Mouse (Mus musculus): ENCODE results near the gene Alkbh1.
A peak's percentile ranks its signal among the peaks of the same experiment; 100 is the strongest.
"Not testable (repeated sequence)": the region's sequence is repeated elsewhere in the genome, so short reads cannot be mapped to it uniquely, and the experiment has no call there.

Alkbh1 gene

DNA sequence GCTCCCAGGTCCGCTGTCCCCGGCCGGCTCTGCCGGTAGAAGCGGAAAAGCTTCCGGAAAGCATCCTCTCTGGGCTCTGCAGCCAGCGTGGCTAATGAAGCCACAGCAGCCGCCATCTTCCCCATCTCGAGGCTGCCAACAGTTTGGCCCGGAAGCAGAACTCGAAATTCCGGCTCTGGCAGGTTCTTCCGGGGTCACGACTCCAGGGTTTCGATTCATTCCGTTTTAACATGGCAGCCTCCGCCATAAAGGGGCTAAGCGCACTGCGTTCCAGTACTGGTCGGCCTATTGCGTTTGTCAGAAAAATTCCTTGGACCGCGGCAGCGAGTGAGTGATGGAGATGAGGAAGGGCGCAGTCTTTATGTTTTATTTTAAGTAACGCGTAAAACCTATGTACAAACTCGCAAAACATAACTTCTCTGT, at the start of gene Alkbh1, which contains the start of gene Slirp:
TSS of gene Alkbh1 (minus strand) at position 318 of the 423 bp plus-strand sequence.
TSS of gene Slirp (plus strand) at position 197 of the 423 bp plus-strand sequence.
- DNase-seq: peak; percentile 96

DNA sequence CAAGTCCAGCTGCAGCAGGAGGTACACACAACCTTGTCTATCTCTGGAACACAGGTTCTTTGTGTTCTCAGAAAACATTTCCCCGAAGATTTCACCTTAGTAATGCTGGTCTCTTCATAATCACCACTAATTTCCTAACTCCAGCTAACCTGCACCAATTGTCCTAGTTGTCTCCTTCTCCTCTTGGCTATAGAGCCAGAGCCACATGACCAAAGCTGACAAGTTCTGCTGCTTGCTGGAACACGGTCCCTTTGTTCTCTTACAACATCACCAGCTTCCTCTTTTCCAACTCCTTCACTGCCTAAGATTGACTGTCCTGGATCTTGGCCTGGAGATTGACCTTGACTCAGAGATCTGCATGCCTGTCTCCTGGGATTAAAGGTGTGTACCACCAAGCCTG, 44.9 kb upstream of the Alkbh1 start:
- not testable (repeated sequence) for DNase-seq

DNA sequence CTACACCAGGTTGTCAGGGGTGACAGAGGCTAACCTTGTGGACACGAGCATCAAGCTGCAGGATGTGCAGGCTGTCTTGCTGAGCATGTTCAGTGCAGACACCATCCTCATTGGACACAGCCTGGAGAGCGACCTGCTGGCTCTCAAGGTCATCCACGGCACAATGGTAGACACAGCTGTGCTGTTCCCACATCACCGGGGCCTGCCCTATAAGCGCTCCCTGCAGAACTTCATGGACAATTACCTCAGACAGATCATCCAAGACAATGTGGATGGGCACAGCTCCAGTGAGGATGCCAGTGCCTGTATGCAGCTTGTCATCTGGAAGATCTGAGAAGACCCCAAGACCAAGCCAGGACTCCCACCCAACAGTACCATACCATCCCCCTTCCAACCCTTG, 38.7 kb upstream of the Alkbh1 start:
- DNase-seq: not testable (repeated sequence)

DNA sequence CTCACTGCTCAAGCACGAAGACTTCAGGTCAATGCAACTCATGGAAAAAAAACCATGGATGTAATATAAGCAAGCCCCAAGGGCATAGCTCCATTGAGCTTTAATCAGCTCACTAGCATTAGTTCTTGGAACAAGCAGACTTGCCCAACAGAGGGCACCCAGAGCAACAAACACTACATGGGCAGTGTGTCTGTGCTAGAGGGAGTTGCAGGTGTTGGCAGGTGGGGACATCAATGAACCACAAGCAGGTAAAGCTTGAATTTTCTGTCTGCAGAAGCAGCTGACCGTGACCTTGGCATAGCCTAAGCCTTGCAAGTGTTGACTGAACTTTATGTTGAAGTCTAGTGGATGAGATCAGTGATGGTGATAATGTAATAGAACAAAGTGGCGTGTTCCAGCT, 30.9 kb upstream of the Alkbh1 start:
- DNase-seq: no peak

DNA sequence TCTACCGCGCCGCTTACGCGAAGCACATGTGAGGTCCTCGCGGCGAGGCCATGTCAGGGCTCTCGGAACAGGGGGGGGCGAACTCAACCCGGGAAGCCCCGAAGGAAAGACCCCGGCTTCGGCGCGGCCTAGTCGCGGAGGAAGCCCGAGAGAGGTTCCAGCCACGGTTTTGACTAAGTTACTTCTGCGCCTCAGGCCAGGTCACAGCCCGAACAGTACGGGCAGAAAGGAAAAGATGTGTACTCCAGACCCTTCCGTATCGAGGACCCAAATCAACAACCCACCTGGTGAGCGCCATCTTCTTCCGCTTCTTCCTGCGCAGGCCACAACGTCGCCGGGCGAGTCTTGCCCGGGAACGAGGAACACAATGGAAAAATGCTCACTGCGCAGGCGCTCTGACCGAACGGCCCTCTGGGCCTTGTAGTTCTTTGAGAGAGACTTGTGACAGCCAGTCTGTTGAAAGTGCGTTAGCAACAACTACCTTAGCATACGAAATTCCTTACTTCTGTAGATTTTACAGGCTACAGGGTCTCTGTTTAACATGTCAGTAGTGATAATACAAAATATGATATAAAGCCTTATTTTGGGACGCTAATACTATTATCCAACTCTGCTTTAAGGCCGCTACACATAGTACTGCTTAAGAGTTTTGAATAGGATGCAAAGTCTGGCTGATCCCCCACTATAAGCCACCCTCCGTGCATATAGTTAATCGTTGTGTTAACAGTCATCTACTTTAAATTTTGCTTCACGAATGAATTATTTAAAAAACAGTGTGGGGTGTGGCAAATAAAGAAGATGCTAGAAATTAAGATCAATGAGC, 28.4 kb upstream of the Alkbh1 start, which contains the start of gene Snw1:
TSS of gene Snw1 (minus strand) at position 311 of the 823 bp plus-strand sequence.
- peak; percentile 96 for DNase-seq

DNA sequence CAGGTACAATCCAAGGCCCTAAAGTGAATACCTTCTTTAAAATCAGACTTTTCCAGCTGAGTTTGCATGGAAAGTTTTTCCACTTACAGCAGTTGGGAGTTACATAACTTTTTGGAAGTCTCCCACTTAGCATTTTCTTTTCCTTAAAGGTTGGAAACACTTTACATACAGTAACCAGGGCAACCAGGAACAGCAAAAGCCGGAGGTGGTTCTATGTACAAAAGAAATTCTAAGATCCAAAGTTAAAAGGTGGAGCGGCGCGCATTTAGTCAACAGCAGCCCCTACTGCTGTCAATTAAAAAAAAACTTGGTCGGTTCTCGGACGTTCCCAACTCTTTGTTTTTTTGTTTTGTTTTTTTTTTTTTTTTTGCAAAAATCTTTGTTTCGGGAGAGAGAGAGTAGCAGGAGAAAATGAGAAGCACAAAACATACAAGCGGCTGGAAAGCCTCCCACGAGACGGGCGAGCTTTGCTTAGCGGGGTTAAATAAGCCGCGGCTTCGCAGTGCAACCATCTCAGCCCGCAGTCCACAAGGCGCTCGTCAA, 27.7 kb upstream of the Alkbh1 start:
- DNase-seq: peak; percentile 43

DNA sequence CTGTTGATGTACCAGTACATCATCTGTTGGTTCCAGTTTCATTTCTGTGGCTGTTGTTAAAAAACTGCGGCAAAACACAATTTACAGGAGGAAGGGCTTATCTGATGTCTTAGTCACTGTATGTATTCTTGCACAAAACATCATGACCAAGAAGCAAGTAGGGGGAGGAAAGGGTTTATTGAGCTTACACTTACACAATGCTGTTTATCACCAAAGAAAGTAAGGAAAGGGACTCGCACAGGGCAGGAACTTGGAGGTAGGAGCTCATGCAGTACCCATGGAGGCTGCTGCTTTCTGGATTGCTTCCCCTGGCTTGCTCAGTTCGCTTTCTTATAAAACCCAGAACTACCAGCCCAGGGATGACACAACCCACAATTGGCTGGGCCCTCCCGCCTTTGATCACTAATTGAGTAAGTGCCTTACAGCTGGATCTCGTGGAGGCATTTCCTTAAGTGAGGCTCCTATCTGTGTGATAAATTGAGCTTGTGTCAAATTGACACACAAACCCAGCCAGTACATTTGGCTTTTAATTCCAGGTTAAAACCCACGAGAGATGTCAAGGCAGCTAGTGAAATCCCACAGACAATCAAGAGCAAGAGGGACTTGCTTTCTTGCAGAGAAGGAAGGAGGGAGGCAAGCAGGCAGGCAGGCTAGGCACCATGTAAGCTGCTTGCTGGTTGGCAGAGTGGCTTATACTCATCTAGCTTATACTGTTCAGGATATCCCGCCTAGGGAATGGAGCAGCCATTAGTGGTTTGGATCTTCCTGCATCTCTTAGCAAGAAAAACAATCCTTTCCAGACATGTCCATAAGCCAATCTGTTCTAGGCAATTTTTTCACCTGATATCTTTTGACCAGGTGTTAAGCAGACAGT, 26.7 kb upstream of the Alkbh1 start:
- DNase-seq: no peak

DNA sequence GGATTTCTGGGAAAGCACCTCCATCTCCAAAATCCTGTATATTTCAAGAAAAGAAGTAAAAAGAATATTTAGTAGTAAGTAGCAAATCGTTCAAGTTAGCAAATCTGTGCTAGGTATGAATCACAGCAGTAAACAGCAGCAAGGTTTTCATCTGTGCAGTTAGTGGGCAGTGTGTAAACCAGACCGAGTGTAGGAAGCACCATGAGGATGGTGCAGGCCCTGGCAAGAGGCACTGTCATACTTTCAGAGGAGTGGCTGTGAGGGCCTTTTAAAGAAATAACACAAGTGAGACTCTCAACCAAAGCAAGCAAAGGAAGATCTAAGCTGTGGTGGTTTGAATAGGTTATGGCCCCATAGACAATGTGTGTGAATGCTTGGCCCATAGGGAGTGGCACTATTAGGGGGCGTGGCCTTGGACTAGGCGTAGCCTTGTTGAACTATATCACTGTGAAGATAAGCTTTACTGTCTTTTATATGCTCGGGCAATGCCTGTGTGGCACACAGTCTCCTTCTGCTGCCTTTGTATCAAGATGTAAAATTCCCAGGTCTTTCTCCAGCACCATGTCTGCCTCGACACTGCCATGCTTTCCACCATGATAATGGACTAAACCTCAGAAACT, 21.0 kb upstream of the Alkbh1 start:
- no peak for DNase-seq

DNA sequence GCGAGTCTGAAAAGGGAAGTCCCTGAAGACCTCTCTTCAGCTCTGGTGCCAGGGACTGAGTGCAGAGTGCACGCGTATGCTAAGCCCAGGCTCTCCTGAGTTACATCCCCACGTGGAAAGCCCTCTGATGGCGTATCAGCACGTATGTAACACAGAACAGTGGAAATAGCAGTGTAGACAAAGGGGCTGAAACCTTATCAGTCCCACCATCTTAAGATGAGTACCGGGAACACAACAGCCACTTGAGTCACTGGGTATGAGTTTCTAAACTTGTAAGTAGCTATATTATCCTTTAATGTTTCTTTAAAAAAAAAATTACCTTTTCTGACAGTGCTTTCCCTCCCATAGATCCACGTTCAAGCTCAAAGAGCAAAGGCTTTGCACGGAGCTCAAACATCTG, 5.6 kb upstream of the Alkbh1 start:
- DNase-seq: no peak

DNA sequence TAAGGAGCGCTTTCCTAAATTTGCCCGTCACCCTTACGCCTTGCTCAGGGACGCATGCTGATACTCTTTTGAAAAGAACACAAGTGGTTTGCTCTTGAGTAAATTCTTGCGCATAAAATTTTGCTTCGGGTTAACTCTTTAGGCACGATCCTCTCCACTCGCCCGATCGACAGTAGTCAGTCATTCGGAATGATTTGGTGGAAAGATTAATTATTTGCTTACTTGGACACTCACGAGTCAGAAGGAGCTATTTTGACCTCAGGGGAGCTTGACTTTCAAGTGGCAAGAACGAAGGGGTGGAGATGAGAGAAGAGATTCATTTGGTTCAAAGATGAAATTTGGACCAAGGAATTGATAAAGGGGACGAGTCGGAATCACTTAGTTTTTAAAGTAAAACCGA, 394 bp upstream of the Alkbh1 start:
- peak; percentile 16 for DNase-seq

DNA sequence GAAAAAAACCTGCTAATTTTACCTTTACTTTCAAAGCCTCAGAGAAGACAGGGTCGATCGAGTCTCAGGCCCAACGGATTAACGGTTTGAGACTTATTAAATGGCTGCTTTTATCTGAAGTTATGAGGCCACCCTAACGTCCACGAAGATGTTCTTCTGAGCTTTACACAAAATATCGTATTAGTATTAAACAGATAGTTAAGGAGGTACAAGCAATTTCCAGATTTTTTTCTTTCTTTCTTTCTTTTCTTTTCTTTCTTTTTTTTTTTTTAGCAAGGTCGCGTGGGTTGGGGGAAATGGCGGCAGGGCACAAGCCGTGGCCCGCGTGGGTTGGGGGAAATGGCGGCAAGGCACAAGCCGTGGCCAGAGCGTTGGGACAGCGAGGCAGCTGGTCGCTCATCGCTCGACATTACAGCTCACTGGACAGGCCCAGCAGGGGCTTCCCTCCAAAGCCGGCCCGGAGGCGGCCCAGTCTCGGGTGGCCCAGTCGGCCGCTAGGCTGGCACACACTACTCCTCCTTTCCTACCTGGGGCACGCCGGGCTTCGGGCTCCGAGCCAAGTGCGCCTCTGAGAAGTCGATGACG, 610 bp downstream of the Alkbh1 start:
- DNase-seq: peak; percentile 69

DNA sequence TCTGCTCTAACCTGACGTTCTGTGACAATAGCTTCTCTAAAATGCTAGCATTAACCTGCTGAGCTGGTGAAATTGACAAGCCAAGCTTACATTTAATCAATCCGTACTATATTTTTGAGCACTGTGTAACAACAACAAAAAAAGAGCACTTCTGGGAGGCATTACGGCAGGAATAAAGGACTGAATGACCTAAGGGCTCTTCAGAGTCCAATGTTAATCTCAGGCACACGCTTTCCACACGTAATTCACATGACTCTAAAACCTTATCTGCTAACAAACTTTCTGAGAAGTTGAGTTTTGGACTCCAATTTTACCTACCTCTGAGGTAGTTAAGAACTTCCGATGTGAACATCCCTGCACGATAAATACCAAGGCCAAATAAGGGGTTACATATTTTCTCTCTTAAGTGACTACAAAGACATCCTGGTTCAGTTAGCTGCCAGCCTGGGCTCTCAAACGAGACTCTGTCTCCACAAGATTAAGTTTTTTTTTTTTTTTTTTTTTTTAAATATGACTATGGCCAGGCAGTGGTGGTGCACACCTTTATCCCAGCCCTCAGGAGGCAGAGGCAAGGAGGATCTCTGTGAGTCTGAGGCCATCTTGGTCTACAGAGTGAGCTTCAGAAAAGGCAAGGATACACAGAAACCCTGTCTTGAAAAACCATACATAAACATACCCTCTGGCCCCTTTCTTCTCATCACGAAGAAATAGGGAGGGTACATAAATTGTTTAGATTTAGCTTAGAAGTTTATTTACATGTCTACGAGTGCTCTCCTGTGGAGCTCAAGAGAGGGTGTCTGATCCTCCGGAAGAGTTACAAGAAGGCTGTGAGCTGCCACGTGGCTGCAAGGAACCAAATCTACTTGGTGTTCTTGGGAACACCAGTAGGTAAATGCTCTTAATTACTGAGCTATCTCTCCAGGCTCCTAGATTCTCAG, 1.4 kb downstream of the Alkbh1 start:
- DNase-seq: peak; percentile 53

DNA sequence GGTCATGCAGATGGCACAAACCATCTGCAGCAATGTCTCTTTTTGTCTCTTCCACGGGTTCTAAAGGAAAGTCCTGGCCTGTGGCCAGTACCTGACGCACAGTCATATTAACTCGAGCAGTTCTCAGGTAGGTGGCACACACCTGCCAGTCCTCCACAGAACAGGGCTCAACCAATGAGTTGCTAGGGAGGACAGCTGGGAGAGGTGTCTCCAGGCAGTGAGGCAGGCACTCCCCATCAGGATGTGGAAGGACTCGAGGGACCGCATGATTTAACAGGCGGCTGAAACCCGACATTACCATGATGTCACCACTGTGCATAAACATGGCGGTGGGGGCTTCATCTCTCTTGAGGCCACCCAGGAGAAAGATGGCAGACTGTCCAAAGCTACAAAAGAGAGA, 14.9 kb downstream of the Alkbh1 start:
- no peak for DNase-seq

DNA sequence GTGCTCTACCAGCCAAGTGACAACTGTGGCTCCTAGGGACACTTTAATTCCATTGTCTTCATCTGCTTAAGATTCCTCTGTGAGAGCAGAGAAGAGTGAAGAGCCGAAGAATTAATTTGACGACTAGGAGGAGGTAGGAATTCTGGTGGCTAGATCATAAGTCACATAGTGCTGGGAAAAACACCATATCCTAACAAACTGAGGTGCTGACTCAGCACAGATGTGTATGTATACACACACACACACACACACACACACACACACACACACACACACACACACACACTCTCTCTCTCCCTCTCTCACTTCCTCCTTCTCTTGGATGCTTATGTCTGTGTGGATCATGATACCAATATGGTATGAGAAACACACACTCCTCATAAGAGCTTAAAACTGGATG, 15.5 kb downstream of the Alkbh1 start:
- no peak for DNase-seq

DNA sequence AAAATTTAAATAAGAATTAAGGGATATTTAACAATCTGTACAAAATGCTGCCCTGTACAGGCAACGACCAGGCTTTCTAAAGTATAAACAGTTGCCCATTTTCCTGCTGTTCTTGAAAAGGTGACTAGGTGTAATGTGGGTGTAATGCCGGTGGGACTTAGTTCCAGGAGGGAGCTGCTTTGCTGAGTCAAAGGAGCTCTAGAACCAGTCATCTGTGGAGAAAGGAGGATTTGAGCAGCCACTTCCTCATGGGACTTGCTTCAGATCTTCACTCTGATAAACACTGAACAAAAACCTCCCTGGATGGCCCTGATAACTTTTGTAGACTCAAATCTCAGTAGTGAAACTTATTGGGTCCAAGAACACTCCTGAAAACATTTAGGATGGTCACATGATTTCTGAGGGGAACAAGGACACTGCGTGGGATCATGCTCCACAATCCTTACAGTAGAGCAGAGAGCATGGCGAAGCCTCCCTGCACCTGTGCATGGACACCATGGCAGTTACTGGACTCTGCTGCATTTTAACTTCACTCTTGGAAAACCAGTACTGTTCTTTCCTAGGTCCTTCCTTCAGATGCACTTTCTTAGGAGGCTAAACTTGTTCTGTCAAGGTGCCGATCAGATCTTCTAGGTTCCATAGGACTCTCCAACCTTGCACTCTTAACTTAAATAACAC, 17.3 kb downstream of the Alkbh1 start:
- no peak for DNase-seq

DNA sequence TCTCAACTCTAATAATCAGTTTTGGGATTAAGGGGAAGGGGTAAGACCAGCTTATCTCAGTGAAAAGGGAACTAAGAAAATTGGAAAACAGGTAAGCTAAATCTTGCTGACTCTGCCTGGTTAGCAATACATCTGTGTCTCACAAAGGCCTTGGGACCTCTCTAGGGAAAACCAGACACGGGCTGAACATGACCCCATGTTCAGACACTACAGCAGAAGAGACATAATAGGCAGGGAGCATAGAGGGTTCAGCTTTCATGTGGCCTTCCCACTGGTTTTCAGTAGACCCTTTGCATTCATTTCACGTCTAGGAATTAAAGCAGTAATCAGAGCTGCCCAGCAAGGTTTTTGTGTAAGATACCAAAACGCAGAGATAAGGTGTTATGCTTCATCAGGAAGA, 19.3 kb downstream of the Alkbh1 start:
- no peak for DNase-seq

DNA sequence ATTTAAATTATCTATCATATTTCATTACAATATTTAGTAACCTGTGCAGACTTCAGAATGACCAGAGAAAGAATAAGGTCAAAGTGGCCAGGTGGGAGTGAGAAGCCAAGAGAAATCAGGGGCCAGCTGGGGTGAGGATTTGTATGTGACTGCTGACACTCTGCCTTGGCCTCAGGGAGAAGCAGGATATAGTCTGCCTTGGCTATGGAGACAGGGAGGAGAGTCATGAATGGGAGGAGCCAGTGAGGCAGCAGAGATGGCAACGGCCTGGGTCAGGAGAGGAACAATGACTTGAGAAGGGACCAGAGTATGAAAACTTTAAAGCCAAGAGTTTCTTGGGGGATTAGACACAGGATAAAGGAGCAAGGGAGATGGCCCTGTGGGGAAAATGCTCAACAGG, 20.1 kb downstream of the Alkbh1 start:
- DNase-seq: no peak

DNA sequence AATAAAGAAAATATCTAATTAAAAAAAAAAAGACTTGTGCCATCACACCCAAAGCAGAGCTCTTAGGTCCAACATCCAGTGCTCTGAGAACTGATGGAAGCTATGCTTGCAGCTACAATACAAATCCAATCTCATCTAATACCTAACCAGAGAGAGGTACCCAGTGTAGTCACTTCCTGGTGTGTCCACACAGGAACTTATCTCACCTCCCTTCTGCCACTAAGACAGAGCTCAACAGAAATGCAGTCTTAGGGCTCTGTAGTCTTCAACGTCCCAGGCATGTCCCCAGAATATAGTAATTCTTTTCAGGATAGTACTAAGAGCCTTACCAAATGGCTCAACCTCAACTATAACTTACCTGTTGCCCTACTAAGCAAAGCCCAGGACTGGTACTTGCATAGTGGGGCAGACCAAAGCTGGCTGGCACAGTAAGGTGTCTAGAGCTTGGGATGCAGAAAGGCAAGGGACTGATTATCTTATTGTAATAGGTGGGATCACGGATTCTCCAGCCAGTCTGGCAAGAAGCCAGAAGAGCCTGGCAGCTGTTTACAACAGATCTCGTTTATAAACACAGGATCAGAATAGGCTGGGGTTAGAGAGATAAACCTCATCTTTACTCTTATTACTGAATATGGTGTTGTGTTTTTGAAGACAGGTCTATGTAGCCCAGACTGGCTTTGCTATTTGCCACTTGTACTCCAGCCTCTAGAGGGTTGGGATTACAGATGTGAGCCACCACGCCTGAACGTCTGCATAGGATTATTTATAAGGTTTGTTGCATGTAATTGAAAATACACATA, 21.9 kb downstream of the Alkbh1 start:
- no peak for DNase-seq

DNA sequence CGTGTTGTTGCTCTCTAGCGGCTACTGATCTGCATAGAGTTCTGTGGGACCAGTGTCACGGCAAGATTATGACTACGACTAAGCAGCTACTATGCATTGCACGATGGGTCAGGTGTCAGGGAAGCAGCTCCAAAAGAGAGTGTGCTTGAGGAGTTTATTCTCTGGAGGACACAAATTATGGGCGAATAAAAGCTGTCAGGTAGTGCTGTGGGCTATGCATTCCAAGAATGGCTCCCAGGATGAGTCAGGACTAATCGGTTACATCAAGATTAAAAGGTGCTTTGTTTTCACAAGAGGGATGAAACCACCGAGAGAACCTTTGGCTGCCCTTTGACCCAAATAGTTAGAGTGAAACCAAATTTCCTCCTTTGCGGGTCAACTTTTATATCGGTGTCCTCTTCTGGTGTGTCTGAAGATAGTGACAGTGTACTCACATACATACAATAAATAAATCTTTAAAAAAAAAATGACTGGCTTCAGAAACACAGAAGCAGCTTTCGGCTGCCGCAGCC, 23.8 kb downstream of the Alkbh1 start:
- DNase-seq: no peak

DNA sequence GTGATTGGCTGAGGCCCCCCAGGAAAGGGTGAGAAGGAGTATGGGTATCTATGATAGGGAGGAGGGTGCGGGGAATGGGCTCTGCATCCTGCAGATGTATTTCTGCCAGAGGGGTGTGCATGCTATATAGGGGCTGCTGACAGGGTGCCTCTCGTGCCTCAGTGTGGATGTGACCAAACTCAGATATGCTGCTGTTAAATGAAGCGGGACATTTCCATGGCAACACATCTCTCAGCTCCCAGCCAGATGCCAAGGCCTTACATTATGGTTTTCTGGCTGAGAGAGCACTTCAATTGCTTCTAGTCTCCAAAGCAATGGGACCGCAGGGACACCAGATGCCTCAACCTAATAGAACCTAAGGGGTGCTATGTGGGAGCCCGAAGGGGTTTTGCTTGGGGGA, 24.9 kb downstream of the Alkbh1 start:
- DNase-seq: peak; percentile 45

Data from embryo, embryonic 11 days (tissue).